Mouse (Mus musculus) heart, embryonic 11.5 days (tissue): ENCODE data around the gene Neurog2. TPM values are rescaled to one million over a fixed set of nuclear protein-coding genes. Genes with fewer than 3 reads are reported as not detected.
A peak's percentile ranks its signal among the peaks of the same experiment; 100 is the strongest.

ENCODE experiments used
- ATAC-seq: fragments of 200-750 bp; cut with Nextera tagmentation; replicated peaks from 2 replicates; pipeline ENCODE4 v1.8.0; 2017; ENCODE audit warnings: moderate library complexity; ENCODE audit not compliant: insufficient number of reproducible peaks, low FRiP score, low TSS enrichment
- H3K27ac ChIP-seq: fragments of 300-500 bp; sonication (generic); 2 replicates; pipeline ENCODE4 v1.5.1; 2014; ENCODE audit warnings: mild to moderate bottlenecking, low read depth, low read length
- H3K27me3 ChIP-seq: fragments of 300-500 bp; sonication (generic); 2 replicates; pipeline ENCODE4 v1.6.1; 2014; ENCODE audit warnings: mild to moderate bottlenecking, low read length, mixed read lengths; ENCODE audit not compliant: control insufficient read depth, insufficient read depth
- H3K36me3 ChIP-seq: fragments of 300-500 bp; sonication (generic); 2 replicates; pipeline ENCODE4 v1.6.1; 2014; ENCODE audit warnings: mild to moderate bottlenecking, low read length, moderate library complexity, mixed read lengths; ENCODE audit not compliant: control insufficient read depth, insufficient read depth
- H3K4me1 ChIP-seq: fragments of 300-500 bp; sonication (generic); 2 replicates; pipeline ENCODE4 v1.6.1; 2014; ENCODE audit warnings: low read length; ENCODE audit not compliant: control insufficient read depth, insufficient read depth
- H3K4me2 ChIP-seq: fragments of 300-500 bp; sonication (generic); 2 replicates; pipeline ENCODE4 v1.6.1; 2014; ENCODE audit warnings: mild to moderate bottlenecking, moderate library complexity
- H3K4me3 ChIP-seq: fragments of 300-500 bp; sonication (generic); 2 replicates; pipeline ENCODE4 v1.5.1; 2014; ENCODE audit warnings: low read depth, low read length
- H3K9ac ChIP-seq: fragments of 300-500 bp; sonication (generic); 2 replicates; pipeline ENCODE4 v1.6.1; 2014; ENCODE audit warnings: mild to moderate bottlenecking, low read depth, low read length, moderate library complexity
- H3K9me3 ChIP-seq: fragments of 300-500 bp; sonication (generic); replicated peaks from 2 replicates; pipeline ENCODE4 v1.6.1; 2016; ENCODE audit warnings: low read length; ENCODE audit not compliant: control insufficient read depth
- WGBS: fragments of 180-500 bp; shearing (Covaris S2); extraction: QIAGEN DNeasy Blood & Tissue Kit; methylation state at CpG from one replicate; pipeline ENCODE4 v1.1.7; 2014; ENCODE audit not compliant: insufficient replicate concordance; 5-methylcytosine and 5-hydroxymethylcytosine counted together
- polyA plus RNA-seq: library from polyadenylated mRNA; unstranded; fragments of >200 nt; fragmentation: Nextera tagmentation; extraction: Ambion mirVana; gene quantifications from 2 replicates; pipeline ENCODE4 v1.2.1, GENCODE M21; 2014

Neurog2 gene
- not detected in 2 replicates for polyA plus RNA-seq

DNA sequence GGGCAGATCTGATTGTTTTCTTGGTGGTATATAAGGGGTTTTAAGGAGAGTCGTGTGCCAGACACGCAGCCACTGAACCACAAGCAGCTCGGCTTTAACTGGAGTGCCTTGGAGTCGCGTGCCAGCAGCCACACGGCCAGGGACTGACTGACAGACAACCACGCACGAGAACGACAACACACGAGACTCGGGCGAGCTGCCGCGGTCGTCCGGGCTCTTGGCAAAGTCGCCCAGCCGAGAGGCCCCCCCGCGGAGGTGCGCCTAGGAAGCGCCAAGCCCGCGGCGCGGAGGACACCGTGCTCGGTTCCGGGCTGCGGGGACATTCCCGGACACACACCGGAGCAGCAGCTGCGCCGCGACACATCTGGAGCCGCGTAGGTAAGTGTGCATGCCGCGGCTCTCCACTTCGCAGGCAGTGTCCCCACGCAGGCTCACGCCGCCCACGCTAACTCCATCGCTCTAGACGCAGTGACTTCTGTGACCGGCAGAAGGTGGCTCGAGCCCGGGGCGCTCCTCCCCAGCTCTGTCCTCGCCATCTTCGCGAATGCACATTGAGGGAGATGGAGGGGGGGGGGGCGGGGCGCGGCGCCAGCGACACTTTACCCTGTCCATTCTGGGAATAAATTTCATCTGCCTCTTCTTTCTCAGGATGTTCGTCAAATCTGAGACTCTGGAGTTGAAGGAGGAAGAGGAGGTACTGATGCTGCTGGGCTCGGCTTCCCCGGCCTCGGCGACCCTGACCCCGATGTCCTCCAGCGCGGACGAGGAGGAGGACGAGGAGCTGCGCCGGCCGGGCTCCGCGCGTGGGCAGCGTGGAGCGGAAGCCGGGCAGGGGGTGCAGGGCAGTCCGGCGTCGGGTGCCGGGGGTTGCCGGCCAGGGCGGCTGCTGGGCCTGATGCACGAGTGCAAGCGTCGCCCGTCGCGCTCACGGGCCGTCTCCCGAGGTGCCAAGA is at the start of gene Neurog2:
Neurog2 (plus strand) TSS at position 56 of the 953 bp plus-strand sequence.
- Histone ChIP-seq H3K36me3 (no peaks in the 10 kb centered on the region), H3K27ac (no peak within 1 kb of the TSS), H3K4me3 (peak within 1 kb of the TSS; percentile 52), H3K4me2 (peak within 1 kb of the TSS; percentile 89), H3K27me3 (peaks cover 80% of the 10 kb centered on the region), H3K9me3 (no peaks in the 10 kb centered on the region), H3K9ac (no peak within 1 kb of the TSS), H3K4me1 (peaks cover 17% of the 10 kb centered on the region)
- WGBS, result under 1% methylated on average over 92 of the region's 92 CpGs
- ATAC-seq, result peak; percentile 15; the same call in 1 of the 2 replicates

- Histone ChIP-seq H3K4me3 (no peak overlapping the region), H3K27me3 (no peaks in the 10 kb centered on the region), H3K27ac (no peak overlapping the region), H3K4me2 (no peak overlapping the region), H3K9me3 (no peaks in the 10 kb centered on the region), H3K9ac (no peak overlapping the region), H3K4me1 (no peaks in the 10 kb centered on the region), H3K36me3 (peaks cover 5% of the 10 kb centered on the region; the same call in 1 of the 2 replicates)
- 83% methylated on average over 1 of the region's 1 CpGs for WGBS
- ATAC-seq, result no peak
These were observed 35.8 kb upstream of the Neurog2 start for GRCm38 (mm10) chr3:127597136-127597535.

DNA sequence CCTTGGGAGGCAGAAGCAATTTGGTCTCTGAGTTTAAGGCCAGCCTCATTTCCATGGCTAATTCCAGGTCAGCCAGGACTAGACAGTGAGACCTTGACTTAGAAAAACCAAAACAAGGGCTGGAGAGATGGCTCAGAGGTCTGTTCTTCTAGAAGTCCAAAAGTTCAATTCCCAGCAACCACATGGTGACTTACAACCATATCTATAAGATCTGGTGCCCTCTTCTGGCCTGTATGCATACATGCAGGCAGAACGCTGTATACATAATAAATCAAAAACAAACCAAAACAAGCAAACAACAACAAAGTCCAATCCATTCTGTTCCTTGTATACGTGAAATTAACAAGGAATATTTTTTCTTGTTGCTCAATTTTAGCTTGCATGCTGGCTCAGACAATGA is 24.8 kb upstream of the Neurog2 start:
- Histone ChIP-seq H3K27ac (no peak overlapping the region), H3K9me3 (no peaks in the 10 kb centered on the region), H3K4me3 (no peak overlapping the region), H3K27me3 (no peaks in the 10 kb centered on the region), H3K9ac (no peak overlapping the region), H3K4me1 (no peaks in the 10 kb centered on the region), H3K36me3 (peaks cover 8% of the 10 kb centered on the region), H3K4me2 (no peak overlapping the region)
- no peak for ATAC-seq
- 89% methylated on average over 2 of the region's 2 CpGs for WGBS

GRCm38 (mm10) chr3:127625296-127625695 is 7.6 kb upstream of the Neurog2 start:
- Histone ChIP-seq H3K27ac (no peak overlapping the region), H3K4me2 (peak overlapping the region; percentile 79), H3K4me1 (0 out of 2 replicates have a peak, but pooled peaks cover 2% of the 10 kb centered on the region), H3K9ac (no peak overlapping the region), H3K36me3 (no peaks in the 10 kb centered on the region), H3K27me3 (peaks cover 50% of the 10 kb centered on the region), H3K4me3 (peak overlapping the region; percentile 40), H3K9me3 (no peaks in the 10 kb centered on the region)
- peak; percentile 28; the same call in 1 of the 2 replicates for ATAC-seq
- WGBS, result under 1% methylated on average over 36 of the region's 36 CpGs

DNA sequence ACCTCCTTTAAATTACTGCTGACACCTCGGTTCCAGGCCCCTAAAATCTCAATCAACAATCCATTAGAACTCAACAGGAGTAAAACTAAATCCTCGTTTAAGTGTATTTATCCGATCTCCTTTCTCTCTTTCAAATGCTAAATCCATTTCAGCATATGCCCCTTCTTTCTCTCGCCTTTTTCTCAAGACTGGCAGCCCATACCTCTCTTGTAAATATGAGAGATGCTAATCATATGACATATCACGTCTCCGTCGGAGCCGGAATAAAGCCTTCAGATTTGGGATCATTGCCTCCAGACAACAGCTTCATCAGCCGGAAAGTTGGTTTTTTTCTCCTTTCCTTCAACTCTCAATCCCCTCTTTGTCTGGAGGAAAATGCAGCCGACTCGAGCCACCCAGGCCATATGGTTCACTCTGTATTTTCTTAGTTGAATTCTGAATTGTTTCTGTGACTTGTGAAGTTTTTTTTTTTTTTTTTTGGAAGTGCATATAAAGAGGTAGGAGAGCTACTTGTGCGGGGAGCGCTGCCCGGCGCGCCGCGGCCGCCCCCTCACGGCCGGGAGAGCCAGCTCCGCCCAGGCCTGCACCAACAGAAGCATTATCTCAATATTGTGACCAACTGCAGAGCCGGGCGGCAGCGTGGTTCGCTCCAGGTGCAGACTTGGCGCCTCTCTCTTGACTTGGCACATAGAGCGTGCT is 7.1 kb upstream of the Neurog2 start:
- Histone ChIP-seq H3K9ac (no peak overlapping the region), H3K36me3 (no peaks in the 10 kb centered on the region), H3K27me3 (peaks cover 52% of the 10 kb centered on the region), H3K4me1 (0 out of 2 replicates have a peak, but pooled peaks cover 2% of the 10 kb centered on the region), H3K9me3 (no peaks in the 10 kb centered on the region), H3K4me2 (peak overlapping the region; percentile 79), H3K4me3 (peak overlapping the region; percentile 40), H3K27ac (no peak overlapping the region)
- WGBS, result under 1% methylated on average over 28 of the region's 28 CpGs
- ATAC-seq, result no peak

DNA sequence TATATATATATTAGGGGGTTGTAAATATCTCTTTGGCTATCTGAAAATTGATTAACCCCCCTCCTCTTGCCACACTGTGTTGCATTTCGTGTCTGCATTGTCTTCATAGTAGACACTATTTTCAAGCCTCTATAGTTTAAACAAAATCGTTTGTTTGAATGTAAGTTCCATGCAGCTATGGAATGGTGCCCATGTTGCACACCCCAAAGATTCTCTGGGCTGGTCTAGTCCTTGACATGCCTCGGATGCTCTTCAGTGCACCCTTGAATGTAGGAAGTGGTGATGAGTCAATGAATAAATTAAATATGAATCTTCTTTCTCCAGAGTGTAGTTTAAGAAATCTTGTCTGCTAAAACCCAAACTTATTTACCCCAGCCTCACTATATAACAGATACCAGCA is 6.4 kb upstream of the Neurog2 start:
- ATAC-seq, result no peak
- 12% methylated on average over 3 of the region's 3 CpGs for WGBS
- Histone ChIP-seq H3K9ac (no peak overlapping the region), H3K4me3 (no peak overlapping the region), H3K4me2 (no peak overlapping the region), H3K4me1 (0 out of 2 replicates have a peak, but pooled peaks cover 2% of the 10 kb centered on the region), H3K36me3 (no peaks in the 10 kb centered on the region), H3K27me3 (peaks cover 59% of the 10 kb centered on the region), H3K27ac (no peak overlapping the region), H3K9me3 (no peaks in the 10 kb centered on the region)

DNA sequence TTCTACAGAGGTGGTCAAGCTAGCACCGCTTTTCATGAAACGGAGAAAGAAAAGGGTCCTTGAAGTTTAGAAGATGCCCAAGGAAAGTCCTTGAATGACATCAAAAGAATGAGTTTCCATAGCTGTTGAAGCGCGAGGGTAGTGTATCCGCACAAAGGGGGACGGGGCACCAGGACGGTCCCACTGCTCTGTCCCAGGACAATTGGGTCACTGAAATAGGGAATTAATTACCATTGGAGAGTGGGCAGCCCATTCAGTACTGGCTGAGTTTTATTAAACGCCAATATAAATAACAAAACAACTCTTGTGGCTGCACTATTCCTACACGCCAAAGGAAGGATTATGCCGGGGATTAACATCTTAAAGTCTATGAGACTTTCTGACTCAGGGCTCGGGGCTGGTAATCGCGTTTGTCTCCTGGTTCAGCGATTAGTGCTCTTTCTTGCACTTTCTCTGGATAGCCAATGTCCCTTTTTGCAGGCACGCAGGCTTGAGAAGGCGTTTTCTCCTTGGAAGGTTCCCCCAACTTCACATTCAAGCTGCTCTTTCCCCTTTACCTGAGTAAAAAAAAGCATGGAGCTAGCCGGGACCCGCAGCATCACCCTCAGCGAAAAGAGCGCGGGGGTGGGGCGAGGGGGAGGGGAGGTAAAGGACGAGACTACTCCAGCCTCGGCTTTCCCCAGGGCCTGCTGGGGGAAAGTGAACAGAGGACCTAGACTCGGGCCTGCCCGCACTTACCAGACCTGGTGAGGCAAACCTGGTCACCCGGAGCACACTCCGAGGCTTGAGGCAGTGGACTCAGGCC is 5.6 kb upstream of the Neurog2 start:
- no peaks in the 10 kb centered on the region for H3K9me3 ChIP-seq
- H3K4me1 ChIP-seq, result peaks cover 5% of the 10 kb centered on the region; the same call in 1 of the 2 replicates
- no peak for ATAC-seq
- no peaks in the 10 kb centered on the region for H3K36me3 ChIP-seq
- H3K27ac ChIP-seq, result no peak overlapping the region
- peak overlapping the region; percentile 27; the same call in 1 of the 2 replicates for H3K4me2 ChIP-seq
- WGBS, result under 1% methylated on average over 28 of the region's 28 CpGs
- no peak overlapping the region for H3K9ac ChIP-seq
- H3K4me3 ChIP-seq, result peak overlapping the region; percentile 19; the same call in 1 of the 2 replicates
- peaks cover 67% of the 10 kb centered on the region for H3K27me3 ChIP-seq

DNA sequence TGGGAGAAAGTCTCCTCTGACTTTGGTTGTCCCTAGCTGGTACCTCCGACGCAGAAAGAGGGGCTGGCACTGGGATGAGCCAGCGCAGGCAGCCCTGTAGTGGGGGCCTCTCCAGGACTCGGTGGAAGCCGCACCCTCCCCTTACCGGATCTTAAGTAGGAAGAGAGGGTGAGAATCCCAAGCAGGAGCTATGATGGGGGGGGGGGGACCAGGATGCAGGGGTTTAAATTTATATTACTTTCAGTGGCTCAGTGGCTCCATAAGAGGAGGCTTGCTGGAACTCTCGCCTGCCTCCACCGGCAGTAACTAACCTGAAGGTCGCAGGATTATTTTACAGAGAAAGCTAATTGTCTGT is 5.0 kb upstream of the Neurog2 start:
- peaks cover 73% of the 10 kb centered on the region for H3K27me3 ChIP-seq
- peak overlapping the region; percentile 19; the same call in 1 of the 2 replicates for H3K4me3 ChIP-seq
- ATAC-seq, result no peak
- H3K27ac ChIP-seq, result no peak overlapping the region
- no peaks in the 10 kb centered on the region for H3K9me3 ChIP-seq
- peak overlapping the region; percentile 27; the same call in 1 of the 2 replicates for H3K4me2 ChIP-seq
- H3K36me3 ChIP-seq, result no peaks in the 10 kb centered on the region
- WGBS, result 0% methylated on average over 9 of the region's 9 CpGs
- no peak overlapping the region for H3K9ac ChIP-seq
- H3K4me1 ChIP-seq, result peaks cover 9% of the 10 kb centered on the region; the same call in 1 of the 2 replicates
